Mouse (Mus musculus) embryo, embryonic 11.5 days (tissue): ENCODE measurements around the gene Gm4952.
"Not testable (repeated sequence)": the region's sequence is repeated elsewhere in the genome, so short reads cannot be mapped to it uniquely, and the experiment has no call there.

Source experiments
- DNase-seq: peaks from one replicate; pipeline ENCODE4 v3.0.0-alpha.2; 2012; ENCODE audit warnings: low read depth, low spot score

Gm4952 gene

DNA sequence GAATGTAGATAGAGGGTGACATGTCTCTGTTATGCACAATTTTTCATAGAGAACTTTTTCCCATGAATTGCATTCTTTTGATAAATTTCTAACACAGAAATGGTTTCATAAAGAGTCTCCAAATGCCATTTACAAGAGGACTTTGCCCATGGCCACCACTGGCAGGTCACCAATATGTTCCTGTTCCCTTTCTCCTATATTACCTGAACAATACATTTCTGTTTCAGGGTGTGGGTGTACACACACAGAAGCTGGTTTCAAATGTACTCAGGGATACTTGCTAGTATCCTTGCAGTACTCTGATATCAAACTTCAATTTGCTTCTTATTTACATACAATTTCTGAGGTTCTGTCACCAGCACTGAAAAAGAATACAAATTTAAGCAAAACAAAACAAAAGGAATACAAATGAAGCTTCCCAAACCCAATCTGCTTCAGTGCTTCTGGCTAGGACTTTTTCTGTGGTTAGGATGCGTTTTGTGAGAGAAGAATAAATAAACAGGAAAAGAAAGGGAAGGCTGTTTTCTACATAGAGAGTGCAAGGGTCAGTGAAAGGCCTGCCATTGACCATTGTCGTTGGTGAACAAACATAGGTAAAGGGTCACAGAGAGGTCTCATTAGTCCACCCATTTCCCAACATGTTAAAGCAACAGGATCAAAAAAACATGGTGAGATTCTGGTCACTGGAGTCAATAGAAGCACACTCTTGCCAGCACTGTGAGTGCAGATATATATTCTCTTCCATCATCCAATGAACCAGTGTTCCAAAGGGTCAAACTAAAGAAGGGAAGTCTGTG lies 1.1 kb downstream of the Gm4952 start:
- DNase-seq = no peak

DNA sequence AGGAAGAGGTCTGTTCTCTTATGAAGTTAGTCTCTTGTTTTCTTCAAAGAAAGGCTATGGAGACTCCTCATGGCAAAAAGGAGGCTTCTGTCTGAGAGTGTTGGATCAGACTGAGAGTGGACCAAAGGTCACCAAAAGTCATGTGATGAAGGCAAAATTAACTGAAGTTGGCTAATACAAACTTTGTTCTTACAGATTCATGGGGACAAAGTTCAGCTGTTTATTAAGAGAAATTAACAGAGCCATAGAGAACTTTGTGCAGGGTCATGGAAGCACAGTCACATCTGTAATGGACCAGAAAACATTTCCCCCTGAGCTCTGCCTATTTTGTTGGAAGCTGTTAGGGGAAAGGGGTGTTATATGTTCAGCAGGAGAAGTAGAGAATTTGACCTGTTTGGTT lies 8.6 kb downstream of the Gm4952 start:
- DNase-seq = no peak

DNA sequence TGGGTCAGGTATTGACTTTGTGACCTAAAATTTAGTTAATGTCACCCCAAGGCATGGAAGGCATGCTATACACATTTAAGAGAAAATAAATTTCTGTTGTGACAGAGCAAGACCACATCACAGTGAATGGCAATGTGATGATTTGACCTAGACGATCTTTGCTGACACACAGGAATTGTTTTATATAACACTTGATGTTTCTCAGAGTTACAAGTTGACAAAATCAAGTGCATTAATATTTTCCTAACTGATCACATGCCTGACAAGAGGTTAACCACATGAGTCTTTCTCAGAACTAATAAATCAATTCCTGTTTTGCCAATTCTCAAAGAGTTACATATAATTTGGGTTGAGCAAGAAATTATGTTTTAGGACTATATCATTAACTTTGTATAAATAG lies 13.9 kb downstream of the Gm4952 start:
- DNase-seq = no peak

DNA sequence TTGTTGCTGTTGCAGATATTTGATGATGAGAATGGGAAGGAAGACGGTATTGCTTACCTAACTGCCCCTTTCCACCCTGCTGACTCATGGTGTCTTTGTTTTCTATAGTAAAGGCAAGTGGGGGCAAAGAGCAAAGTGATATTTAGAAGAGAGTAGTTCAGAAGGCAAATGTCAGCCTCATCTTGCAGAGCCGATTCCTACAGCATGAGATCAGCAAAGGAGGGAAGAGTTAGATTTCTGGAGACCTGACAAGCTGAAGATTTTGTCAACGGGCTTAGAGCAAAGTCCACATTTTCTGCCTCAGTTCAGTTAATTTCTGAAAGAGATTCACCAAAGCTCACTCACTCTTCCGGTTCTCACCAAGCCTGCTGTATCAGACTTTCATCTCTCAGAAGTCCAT lies 33.4 kb downstream of the Gm4952 start, which contains the start of gene Glyat:
Gene Glyat (plus strand): TSS at position 133 of the 400 bp plus-strand sequence.
- no peak for DNase-seq

DNA sequence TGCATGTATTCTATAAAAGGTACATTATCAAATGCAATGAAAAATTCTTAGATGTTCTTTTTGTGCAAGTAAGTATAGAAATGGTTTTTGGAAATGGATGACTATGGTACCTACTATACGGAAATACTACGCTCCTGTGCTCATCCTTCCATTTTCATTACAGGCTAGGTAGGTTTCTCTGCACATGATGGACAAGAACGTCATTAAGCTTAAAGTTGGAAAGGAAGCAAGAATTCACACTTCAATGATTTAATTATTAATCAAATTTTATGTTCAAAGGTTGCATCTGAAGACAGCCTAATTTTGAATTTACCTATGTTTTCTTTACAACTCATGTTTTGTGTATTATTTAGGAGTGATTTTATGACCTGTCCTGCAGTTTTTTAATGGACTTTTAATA lies 34.5 kb downstream of the Gm4952 start:
- DNase-seq = no peak

DNA sequence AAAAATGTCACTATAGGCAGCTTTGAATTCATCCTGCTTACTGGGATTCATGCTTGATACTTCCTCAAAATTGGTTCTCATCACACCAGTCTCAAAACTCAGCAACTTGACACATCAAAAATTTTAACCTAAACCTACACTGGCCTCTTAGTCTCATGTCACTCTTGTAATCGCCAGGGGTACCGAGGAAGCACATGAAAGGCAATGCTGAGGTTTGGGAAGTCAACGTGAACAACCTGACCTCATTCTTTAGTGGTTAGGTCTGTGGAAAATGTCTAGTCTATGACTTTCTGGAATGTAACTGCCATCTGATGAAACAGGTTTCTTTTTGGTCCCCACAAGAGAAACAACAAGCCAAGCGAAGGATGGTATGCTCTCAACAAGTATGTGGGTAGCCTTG lies 35.2 kb downstream of the Gm4952 start:
- DNase-seq = no peak

DNA sequence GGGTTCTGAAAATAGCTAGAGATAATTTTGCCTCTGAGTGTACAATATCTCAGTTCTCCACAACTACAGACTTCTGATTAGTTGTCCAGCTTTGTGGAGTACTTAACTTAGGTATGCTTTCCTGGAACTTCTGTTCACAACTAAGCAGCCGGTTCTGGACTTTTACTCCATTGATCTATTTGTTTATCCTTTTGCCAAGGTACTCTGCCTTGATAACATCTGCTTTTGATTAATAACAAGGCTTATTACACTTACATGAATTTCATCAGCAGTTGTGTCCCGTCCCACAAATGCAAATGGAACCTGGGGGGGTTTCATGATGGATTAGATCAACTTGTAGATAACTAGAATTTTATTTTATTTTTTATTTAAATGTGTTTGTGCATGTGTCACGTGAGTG lies 37.1 kb downstream of the Gm4952 start:
- no peak for DNase-seq

DNA sequence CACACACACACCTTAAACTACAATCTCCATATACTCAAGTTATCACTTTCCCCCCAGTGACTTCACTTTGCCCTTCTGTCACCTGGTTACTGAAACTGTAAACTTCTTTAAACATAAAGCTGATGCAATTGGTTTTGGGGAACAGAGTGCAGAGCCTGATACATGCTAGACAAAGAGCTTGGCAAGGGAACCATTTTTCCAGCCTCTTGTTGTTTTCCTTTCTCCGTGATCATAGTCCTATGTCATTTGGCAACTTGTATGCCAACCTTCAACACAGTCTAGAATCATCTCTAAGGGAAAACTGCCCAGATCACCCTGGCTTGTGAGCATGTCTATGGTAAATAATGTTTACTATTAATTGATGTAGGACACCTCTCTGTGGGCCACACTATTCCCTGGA lies 38.3 kb downstream of the Gm4952 start:
- DNase-seq = no peak

DNA sequence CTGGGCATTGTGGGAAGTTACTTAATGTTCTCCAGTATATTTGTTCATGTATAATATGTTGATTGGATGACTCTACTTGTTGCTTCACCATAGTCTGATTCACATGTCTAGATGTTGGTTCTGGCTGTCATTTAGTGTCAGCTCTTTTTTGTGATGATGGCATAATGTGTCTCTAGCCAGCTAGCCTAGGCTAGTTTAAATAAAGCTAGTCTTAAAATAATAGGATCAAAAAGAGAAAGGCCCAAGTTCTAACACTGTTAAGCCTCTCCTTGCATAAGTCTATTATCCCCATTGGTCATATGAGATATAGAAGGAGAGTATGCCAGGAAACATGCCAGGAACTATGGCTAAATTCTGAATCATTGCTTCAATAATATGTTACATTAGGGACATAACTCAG lies 49.7 kb downstream of the Gm4952 start:
- DNase-seq = no peak

DNA sequence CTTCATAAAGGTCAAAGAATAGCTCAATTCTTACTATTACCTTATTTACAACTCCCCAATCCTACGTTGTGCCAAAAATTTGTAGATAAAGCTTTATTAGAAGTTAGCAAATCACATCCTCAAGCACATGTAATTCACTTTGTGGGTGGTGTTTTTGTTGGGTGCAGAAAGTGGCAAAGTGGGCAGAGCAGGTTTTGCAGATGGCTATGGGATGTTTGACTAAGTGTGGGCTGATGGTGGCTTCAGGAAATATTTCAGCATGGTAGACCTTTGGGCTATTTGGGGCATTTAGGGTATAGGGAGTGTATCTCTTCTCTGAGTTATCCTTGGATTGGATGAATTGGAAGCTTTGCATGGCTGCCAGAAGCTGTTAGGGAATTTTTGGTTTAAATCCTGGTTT lies 66.4 kb downstream of the Gm4952 start:
- DNase-seq = no peak

DNA sequence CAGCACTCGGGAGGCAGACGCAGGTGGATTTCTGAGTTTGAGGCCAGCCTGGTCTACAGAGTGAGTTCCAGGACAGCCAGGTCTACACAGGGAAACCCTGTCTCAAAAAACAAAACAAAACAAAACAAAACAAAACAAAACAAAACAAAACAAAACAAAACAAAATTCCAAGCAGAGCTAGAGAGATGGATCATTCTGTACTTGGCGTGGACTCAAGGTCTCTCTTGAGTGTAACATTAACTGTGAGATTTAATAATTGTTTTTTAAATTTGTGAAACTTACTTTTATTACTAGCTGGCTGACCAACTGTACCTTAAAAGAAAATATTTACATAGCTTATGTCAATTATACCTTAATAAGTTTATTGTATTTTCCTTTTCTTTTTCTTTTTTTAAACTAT lies 68.8 kb downstream of the Gm4952 start:
- DNase-seq = not testable (repeated sequence)

DNA sequence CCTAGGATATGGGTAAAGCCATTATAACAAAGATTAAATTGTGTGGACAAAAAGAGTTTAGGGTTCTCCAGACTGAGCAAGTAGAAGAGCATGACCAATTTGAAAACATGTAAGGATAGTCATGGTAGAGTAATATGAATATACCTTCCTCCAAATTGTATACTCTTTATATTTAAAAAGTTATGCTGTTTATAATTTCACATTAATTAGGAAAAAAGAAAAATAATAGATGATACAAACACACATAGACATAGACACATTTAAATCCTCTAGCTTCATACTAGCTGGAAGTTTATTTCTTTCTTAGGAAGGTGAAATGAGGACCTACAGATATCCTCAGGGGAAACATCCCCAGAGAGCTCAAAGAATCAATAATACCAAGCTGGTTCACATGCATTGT lies 70.4 kb downstream of the Gm4952 start, which contains the start of gene Olfr1442:
Gene Olfr1442 (plus strand): TSS at position 301 of the 400 bp plus-strand sequence.
- no peak for DNase-seq

DNA sequence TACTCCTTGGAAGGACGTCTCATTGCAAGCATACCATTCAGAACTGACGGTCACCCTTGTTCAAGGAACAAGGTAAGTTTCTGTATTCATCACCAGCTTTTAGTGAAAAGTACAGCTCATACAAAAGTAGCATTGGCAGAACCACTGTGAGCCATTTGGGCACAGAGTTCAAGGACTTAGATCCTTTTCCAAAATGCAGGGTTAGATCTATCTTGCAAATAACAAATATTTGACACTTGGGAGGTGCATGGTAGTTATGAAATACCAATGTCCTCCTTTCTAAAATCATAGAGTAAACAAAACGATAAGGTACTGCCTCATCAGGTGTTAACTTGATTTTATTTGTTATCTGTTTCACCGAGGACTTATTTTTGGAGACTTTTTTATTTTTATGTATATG lies 71.3 kb downstream of the Gm4952 start:
- DNase-seq = no peak

DNA sequence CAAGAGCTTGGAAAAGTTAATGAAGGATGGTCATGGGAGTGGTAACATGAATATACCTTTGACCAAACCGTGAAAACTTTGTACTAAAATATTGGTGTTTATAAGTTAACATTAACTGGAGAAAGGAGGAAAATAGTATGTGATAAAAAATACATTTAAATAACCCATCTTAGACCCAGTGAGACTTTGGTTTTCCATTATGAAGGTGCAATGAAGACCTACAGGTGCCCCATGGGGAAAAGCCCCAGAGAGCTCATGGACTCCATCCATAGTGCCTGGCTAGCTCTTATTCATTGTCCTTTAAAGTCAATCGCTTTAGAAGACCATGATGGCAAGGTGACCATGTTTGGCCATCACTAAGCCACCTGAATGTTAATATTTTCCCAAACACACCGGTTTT lies 78.0 kb downstream of the Gm4952 start, which contains the start of gene Olfr1443:
Gene Olfr1443 (plus strand): TSS at position 301 of the 400 bp plus-strand sequence.
- DNase-seq = no peak
